Mouse (Mus musculus): ENCODE measurements around the gene Atp5s.
A peak's percentile ranks its signal among the peaks of the same experiment; 100 is the strongest.

Atp5s gene

GRCm38 (mm10) chr12:69733518-69733917 is 8.8 kb downstream of the Atp5s start:
- DNase-seq (ENCODE audit: low read depth): peak; percentile 72

GRCm38 (mm10) chr12:69733923-69734322 is 9.2 kb downstream of the Atp5s start:
- no peak for DNase-seq (ENCODE audit: low read depth)

DNA sequence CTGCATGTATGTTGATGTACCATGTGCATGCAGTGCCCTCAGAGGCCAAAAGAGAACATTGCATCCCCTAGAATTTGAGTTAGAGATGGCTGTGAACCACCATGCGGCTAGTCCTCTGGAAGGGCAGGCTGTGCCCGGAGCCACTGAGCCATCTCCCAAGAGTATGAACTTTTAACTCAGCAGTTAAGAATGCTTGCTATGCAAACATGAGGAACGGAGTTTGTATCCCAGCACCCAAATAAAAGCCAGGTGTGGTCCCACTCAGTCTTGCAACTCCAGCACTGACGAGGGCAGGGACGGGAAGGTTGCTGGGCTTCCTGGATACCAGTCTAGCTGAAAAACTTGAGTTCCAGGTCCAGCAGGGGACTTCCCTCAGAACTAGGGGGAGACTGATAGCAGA is 17.2 kb downstream of the Atp5s start:
- no peak for DNase-seq (ENCODE audit: low read depth)

DNA sequence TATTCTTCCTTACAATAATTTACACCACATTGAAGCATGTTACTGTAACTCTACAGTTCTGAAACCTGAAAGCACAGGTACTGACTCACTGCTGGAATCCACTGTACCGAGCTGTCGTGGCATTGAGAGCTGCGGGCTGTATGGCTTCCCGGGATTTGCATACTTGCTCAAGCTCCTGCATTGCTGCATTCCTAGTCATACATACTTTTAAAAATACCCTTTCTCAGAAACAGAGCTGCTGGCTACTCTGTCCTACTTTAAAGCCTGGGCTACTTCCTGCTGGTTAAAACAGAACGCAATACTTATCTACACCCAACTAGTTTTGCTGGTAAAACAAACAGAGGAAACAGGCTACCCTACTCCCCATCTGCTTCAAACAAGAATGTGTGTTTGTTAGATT is 19.4 kb downstream of the Atp5s start:
- no peak for DNase-seq (ENCODE audit: low read depth)

- DNase-seq (ENCODE audit: low read depth): no peak
Observed at GRCm38 (mm10) chr12:69751864-69752341, 27.2 kb downstream of the Atp5s start.

DNA sequence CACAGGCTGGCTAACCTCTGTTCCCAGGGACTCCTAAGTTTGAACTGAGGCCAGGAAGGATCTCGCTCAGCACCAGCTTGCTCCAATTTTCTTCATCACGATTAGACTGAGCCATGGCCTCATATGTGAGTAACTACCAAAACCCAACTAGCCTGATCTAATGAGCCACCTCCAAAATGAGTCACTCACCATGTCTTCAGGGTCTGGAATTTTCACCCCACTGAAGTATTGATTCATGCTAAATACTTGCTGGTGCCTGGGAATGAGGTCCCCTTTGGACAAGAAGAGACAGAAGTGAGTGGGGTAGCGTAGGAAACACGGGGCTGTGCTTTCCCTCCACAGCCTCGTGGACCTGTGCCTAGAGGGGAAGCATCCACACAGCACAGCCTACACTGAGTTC is 29.2 kb downstream of the Atp5s start:
- DNase-seq (ENCODE audit: low read depth): no peak

- no peak for DNase-seq (ENCODE audit: low read depth)
Observed at GRCm38 (mm10) chr12:69756015-69756414, 31.3 kb downstream of the Atp5s start.

GRCm38 (mm10) chr12:69757418-69758141 is 32.8 kb downstream of the Atp5s start:
- DNase-seq (ENCODE audit: low read depth): peak; percentile 70

DNA sequence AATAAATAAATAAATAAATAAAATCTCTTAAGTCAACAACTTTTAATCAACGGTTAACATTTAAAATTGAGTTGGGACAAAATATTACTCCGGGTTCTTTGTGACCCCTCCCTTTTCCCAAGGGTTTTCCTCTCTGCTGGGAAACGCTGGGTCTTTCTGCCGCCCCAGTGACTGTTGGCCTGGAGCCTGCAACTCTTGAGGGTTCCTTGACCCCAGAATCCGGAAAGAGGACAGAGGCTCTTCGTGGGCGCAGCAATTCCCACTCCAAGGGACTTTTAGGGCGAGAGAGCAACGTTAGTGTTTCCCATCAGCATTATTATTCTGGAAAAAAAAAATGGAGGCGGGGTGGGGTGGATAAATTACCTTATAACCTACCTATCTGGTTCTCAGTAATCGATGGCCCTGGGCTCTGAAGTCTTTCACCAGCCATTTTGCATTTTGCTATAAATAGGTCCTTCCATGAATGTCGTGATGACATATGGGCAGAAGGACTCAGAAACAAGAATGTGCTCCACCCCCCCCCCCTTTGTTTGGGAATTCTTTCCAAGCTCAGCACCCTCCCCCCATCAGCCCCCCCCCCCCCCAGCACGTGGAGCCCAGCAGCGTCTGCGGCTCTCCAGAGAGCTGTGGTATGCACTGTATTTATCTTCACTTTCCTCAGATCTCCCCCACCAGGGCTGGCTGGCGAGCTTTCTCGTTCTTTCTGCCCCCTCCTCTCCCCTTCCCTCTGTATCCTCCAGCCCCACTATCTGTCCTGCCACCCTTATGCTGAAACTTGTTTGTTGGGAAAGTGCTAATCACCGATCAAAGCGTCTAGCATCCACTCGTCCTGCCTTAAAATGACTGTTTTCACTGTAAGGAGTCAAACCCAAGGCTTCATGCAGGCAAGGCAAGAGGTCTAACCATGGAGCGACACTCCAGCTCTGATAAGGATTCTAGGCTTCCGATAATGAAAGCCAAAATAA is 33.8 kb downstream of the Atp5s start:
- DNase-seq (ENCODE audit: low read depth): no peak

GRCm38 (mm10) chr12:69759267-69759885 is 34.6 kb downstream of the Atp5s start:
- DNase-seq (ENCODE audit: low read depth): no peak

DNA sequence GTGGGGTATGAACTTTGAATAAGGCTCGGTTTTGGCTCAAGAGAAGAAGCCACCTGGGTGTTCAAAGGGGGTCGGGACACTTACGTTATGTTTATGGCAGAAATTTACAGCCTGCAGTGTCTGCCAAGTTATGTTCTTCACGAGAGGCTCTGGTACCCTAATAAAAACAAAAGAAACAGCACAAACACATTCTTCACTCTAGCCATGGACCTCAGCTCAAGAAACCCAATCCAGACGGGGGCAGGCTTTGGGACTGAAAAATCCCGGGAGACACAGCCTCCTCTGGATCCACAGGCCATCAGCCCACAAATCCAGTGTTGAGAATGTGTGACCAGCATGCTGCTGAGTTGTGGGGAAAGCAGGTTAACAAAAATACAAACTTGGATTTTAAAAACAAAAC is 35.3 kb downstream of the Atp5s start:
- no peak for DNase-seq (ENCODE audit: low read depth)

- no peak for DNase-seq (ENCODE audit: low read depth)
Observed at GRCm38 (mm10) chr12:69760743-69761406, 36.1 kb downstream of the Atp5s start.

DNA sequence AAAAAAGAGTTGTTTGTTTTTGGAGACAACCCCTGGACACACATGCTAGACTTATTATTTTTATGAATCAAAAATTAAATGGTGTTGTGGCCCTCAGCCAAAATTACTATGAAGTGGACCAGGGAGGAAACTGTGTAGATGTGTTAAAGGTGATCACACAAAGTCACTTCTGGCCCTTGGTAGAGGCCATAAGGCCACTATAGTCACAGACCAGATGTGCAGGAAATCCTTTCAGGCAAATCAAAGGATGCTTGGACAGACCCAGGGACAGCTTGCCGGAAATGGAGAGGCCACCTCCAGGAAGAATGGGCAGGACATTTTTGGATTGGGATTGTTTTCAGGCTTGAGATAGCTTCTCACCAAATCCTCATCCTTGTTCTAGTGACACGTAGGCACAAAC is 36.9 kb downstream of the Atp5s start:
- DNase-seq (ENCODE audit: low read depth): no peak

- no peak for DNase-seq (ENCODE audit: low read depth)
Observed at GRCm38 (mm10) chr12:69765543-69765942, 40.8 kb downstream of the Atp5s start.

- no peak for DNase-seq (ENCODE audit: low read depth)
Observed at GRCm38 (mm10) chr12:69766185-69766904, 41.6 kb downstream of the Atp5s start.

DNA sequence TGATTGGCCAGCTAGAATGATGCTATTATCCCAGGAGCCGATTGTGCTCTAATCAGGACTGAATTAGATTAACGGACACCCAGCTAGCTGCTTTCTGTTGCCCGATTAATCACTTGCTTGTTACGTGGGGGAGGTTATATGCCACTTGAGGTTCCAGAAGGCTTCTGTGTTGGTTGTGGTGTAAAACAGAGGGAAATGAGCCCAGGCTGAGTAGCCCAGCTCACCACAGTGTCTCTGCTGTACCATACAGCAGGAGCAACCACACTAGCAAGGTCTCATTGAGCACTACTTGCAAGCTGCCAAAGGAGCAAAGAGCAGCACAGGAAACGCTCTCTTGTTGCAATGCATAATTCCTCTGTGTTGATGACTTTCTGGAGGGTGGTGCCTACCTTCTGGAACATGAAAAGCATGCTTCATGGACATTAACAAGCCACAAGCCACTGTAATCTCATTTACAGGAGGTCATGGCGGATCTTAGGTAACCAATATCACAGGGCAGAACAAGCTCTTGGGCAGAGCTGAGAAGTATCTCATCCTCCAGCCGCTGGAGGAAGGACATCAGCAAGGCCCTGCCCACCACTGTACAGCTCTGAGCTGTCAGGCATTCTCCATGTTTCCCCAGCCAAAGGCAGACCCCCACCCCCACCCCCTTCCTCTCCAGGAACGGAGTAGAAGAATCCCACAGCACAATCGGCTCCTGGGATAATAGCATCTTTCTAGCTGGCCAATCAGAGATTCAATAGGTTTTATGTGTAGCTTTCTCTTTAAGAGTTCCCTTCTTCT is 42.9 kb downstream of the Atp5s start:
- DNase-seq (ENCODE audit: low read depth): no peak

- DNase-seq (ENCODE audit: low read depth): no peak
Observed at GRCm38 (mm10) chr12:69768841-69769240, 44.1 kb downstream of the Atp5s start.

DNA sequence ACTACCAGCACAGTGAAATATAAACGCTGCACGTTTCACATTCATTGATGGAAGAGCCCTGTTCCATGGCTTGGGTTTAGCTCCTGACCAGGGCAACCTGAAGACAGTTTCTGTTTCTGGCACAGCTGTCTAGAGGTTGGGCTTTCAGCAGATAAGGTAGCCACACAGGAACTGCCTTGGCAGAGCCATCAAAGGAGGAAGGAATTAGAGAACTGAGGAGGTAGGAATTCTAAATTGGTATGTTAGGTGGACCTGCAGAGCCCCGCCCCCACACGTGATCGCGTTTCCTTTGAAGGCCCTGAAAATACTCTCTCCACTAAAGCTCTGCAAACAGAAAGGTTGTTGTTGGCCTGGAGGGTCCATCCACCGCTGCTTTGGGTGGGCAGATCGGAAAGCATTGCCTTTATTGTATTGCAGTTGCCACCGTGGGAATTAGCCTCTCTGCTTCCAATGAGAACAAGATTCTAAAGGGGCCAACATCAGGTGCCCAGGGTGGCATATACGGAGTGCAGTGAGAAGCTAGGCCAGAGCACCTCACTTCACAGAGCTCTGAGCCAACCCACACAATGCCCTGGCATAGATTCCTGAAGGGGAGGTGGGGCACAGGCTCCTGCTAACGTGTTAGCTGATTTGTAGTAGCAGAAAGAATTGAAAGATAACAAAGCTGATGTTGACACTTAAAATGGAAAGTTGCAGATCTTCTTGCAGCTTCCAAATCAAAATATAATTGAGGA is 52.0 kb downstream of the Atp5s start:
- DNase-seq (ENCODE audit: low read depth): no peak

DNA sequence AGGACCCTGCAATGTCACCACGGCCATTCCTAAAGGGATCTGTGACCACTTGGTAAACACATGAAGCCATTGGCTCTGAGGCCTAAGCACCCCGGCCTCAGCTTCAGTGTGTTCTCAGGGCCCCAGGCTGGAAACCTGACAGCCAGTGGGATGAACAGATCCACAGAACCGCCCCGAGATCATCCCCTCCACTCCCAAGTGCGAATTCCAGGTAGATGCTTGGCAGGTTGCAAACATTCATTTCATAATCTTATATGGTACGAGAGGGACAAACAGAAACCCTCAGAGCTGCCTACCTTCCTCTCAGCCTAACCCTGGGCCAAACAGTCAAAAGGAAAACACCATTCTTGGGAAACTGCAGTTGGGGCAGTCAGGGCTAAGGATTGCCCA is 52.6 kb downstream of the Atp5s start:
- no peak for DNase-seq (ENCODE audit: low read depth)

DNA sequence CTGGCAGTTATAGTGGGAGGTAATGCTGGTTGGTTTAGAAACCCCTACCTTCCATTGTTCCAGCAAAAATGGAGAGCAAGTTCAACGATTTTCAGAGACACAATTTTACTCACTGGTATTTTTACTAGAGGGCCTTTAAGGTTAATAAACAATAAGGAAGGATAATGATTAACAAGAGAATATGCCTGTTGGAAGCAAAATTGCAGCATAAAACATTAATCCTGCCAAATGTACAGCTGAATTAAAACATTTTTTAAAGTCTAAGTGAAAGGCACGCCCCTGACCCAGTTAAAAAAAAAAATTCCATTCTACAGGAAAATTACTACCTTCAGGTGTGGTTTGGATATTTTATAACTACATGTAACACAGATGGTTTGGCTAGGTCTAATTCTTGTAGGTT is 53.2 kb downstream of the Atp5s start:
- no peak for DNase-seq (ENCODE audit: low read depth)

Measured in naive thymus-derived CD4-positive, alpha-beta T cell, adult 2 months (primary cell).